Mouse (Mus musculus): ENCODE measurements around the gene Olfr1121. TPM values are rescaled to one million over a fixed set of nuclear protein-coding genes. Genes with fewer than 3 reads are reported as not detected.

The Olfr1121 gene
- not detected in 4 replicates for total RNA-seq (2023)

DNA sequence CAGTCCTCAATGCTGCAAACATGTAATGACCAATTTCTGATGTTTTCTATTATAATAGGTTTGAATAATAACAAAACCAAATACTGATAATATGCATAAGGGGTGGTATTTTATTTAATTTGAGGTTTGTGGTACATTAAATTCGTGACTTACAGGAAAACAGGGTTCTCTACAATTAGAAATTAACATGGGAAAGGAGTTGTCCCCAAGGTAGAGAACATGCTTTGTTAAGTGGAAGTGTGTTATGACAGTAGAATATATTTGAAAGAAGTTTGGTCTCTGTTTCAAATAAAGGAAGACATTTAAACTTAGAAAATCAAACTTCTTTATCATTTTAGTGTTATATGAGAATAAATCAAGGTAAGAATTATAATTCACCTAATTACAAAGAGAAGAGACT lies at the start of gene Olfr1121:
Gene Olfr1121 (plus strand): TSS at position 301 of the 400 bp plus-strand sequence.

DNA sequence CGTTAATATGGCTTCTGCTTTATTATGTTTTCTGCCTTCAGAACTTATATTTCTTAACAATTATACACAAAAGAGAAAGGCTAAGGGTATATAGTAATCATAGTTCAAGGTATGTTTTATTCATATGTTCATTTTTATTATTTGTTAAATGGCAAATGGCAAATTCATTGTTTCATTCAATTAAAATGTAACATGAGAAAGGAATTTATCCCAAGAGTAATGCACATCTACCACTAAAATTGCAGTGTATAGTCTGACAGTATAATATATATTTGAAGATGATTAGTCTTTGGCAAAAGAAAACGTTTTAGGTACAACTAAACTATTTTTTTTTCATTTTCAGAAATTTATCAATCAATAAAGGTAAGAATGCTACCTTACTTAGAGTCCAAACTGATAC lies 15.2 kb upstream of the Olfr1121 start, which contains the start of gene Olfr1120:
Gene Olfr1120 (plus strand): TSS at position 301 of the 400 bp plus-strand sequence.

DNA sequence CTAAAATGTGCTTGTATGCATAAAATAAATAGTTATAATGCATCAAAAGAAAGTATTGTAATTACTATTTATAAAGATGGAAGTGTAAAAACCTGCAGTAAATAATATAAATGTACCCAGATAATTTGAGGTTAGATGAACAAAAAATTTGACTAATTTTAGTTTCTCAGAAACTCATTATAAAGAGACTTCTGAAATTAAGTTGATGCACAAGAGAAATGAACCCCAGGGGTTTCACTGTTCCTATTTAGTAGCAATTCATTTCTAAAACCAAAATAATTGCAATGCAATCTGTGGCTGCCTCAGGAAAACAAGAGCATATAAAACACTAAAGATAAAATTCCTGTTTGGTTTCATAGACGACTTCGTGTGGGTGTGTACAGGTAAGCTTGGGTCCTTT lies 15.9 kb downstream of the Olfr1121 start, which contains the start of gene Olfr1122:
Gene Olfr1122 (plus strand): TSS at position 301 of the 400 bp plus-strand sequence.

DNA sequence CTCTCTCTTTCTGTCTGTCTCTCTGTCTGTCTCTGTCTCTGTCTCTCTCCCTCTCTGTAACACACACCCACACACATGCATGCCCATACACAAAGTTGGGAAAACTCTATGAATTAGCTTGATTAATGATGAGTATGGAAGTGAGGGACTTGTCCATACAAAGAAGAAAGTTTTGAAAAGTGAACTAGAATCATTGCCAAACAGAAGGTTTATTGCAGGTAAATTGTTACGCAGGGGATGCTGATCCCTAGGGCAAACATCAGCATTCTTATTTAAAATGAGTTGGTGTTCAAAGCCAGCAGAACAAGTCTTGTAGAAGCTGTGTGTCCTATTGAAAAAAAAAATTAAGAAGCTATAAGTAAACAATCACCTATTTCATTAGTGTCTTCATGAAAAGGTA lies 46.6 kb downstream of the Olfr1121 start, which contains the start of gene Olfr1123:
Gene Olfr1123 (plus strand): TSS at position 301 of the 400 bp plus-strand sequence.

Other genes starting within 250 kb of the Olfr1121 start
- not detected in 4 replicates for gene Olfr1110, start 229.6 kb upstream of the Olfr1121 start, total RNA-seq (2023)
- not detected in 4 replicates for gene Olfr1111, start 217.3 kb upstream of the Olfr1121 start, total RNA-seq (2023)
- not detected in 4 replicates for gene Olfr1112, start 182.1 kb upstream of the Olfr1121 start, total RNA-seq (2023)
- gene Olfr1113, start 160.9 kb upstream of the Olfr1121 start, total RNA-seq (2023), result not detected in 4 replicates
- not detected in 4 replicates for gene Olfr1115, start 121.9 kb upstream of the Olfr1121 start, total RNA-seq (2023)
- gene Olfr1116, start 102.4 kb upstream of the Olfr1121 start, total RNA-seq (2023), result not detected in 4 replicates
- gene Olfr1118, start 62.3 kb upstream of the Olfr1121 start, total RNA-seq (2023), result not detected in 4 replicates
- gene Olfr1120, start 15.1 kb upstream of the Olfr1121 start, total RNA-seq (2023), result not detected in 4 replicates
- 0.15 to 0.26 TPM in 2 of 4 replicates, not detected in the others for gene Olfr1122, start 16.0 kb downstream of the Olfr1121 start, total RNA-seq (2023)
- not detected in 4 replicates for gene Olfr1123, start 46.7 kb downstream of the Olfr1121 start, total RNA-seq (2023)
- not detected in 4 replicates for gene Olfr1124, start 60.4 kb downstream of the Olfr1121 start, total RNA-seq (2023)
- gene Olfr1126, start 84.1 kb downstream of the Olfr1121 start, total RNA-seq (2023), result not detected in 4 replicates
- not detected in 4 replicates for gene Pramel7, start 127.2 kb downstream of the Olfr1121 start, total RNA-seq (2023)
- not detected in 4 replicates for gene Pramel6, start 136.7 kb downstream of the Olfr1121 start, total RNA-seq (2023)
- gene Olfr153, start 161.9 kb downstream of the Olfr1121 start, total RNA-seq (2023), result not detected in 4 replicates
- gene Olfr1128, start 175.6 kb downstream of the Olfr1121 start, total RNA-seq (2023), result not detected in 4 replicates
- gene Olfr1129, start 204.0 kb downstream of the Olfr1121 start, total RNA-seq (2023), result not detected in 4 replicates
- not detected in 4 replicates for gene Olfr1130, start 236.3 kb downstream of the Olfr1121 start, total RNA-seq (2023)